Mouse (Mus musculus) adrenal gland, postnatal 10 days (tissue): Measurements from ENCODE around the gene Ppfibp2. TPM values are rescaled to one million over a fixed set of nuclear protein-coding genes. Genes with fewer than 3 reads are reported as not detected.

Experiments
- DNase-seq: peaks from one replicate; pipeline ENCODE4 v3.0.0; 2021; ENCODE audit warnings: mixed read lengths
- long read RNA-seq, 2 experiments: library from polyadenylated mRNA; stranded (forward); transcript quantifications; one replicate each; pipeline ENCODE4 v2.0.0; 2021
- total RNA-seq, 2 experiments: library from RNA; stranded (reverse); gene quantifications; 2 replicates each; pipeline ENCODE4 v1.2.3; 2021

Gene Ppfibp2
- 10 to 100 TPM in 1 of 2 experiments, 1 to 10 TPM in 1; 9.1 to 13.7 TPM for total RNA-seq
- long read RNA-seq, experiment 1, partial matches to known transcripts: 2 of 10 reads
- long read RNA-seq, experiment 1, other reads (novel, unspliced or antisense): 8 of 10 reads
- long read RNA-seq, experiment 2, partial matches to known transcripts: 4 of 12 reads
- long read RNA-seq, experiment 2, other reads (novel, unspliced or antisense): 7 of 12 reads

- DNase-seq: peak; percentile 98
Measured at GRCm38 (mm10) chr7:107594857-107595402, at the start of gene Ppfibp2. TSS of gene Ppfibp2 (plus strand) at chr7:107595207.

GRCm38 (mm10) chr7:107547872-107548271 is 47.1 kb upstream of the Ppfibp2 start:
- DNase-seq: no peak

DNA sequence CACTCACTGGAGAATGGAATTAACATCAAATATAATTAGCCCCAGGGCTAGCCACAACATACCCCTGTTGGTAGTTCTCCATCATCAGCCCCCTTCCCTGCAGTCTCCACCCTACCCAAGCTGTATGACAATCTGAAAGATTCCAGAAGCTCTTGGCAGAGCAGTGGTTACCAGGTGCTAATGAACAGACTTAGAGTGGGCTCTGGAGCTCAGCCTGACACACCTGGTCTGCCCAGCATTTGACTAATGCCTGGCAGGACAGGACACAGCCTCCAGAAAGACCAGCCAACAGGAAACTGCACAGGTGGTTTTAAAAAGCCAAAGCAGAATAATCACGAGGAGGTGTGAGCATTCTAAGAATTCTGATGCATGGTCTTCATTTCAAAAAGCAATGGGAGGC is 41.5 kb upstream of the Ppfibp2 start:
- no peak for DNase-seq

DNA sequence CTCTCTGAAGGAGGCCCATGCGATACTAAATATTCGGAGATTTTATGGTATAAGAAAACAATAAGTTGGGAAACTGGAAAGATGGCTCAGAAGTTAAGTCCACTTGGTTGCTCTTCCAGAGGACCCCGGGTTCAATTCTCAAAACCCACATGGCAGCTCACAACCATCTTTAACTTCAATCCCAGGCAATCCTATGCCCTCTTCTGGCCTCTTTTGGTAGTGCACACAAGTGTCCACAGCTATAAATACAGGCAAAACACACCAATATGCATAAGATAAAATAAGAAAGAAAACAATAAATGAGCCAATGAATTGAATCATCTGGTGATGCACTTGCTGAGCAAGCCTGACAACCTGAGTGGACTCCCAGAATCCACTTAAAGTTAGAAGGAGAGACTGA is 39.1 kb upstream of the Ppfibp2 start:
- peak; percentile 12 for DNase-seq

GRCm38 (mm10) chr7:107560675-107561074 is 34.3 kb upstream of the Ppfibp2 start:
- DNase-seq: peak; percentile 15

DNA sequence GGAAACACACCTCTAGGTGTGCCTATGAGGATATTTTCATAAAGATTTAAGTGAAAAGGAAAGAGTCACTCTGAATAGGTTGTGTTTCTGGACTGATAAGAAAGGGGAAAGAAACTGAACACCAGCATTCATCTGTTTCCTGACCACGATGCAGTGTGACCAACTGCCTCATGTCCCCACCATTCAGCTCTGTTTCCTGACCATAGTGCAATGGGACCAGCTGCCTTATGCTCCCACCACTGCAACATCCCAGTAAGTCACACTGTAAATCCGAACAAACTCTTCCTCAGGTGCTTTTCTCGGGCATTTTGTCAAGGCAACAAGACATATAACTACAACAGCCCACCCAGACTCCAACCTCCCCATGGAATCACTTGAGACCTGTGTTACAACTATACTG is 33.4 kb upstream of the Ppfibp2 start:
- no peak for DNase-seq

- DNase-seq: no peak
Measured at GRCm38 (mm10) chr7:107563727-107564126, 31.3 kb upstream of the Ppfibp2 start.

DNA sequence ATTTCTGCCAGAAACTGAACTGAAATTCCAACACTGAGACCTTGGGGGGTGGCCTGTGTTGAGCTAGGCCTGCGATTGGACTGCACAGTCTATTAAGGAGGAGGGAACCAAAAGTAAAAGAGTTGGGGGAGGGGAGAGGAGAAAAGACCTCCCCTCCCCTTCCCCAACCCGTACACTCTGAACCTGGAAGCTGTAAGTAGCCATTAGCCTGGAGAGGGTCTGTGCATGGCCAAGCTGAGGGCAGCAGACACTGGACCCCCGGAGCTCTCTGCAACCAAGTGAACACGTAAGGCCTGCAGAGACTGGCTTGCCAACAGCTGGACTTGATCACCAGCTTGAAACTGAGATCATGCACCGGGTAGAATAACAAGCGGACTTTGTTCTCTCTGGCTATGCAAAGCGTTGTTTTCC is 27.7 kb upstream of the Ppfibp2 start, which contains the start of gene Olfml1:
Gene Olfml1, plus strand, starts transcription at position 186 of the 411 bp plus-strand sequence.
- DNase-seq: peak; percentile 11

GRCm38 (mm10) chr7:107567674-107568073 is 27.3 kb upstream of the Ppfibp2 start:
- DNase-seq: no peak

DNA sequence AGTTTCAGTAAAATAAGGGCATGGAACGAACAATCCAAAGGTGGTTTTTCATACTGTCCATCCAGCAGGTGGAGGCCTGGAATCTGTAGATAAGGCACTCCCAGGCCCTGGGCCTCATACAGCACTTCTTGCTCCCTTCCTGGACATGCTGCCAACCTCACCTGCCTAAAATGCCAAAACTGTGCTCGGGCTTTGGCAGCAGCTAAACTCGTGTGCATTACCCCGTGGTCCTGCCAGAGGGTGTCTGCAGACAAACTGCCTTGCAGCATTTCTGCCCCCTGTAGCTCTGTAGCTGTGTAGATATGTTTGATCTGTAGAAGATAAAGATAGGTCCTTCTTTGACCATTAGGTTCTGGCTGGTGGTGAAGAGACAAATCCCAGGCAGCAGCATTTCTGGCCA is 26.0 kb upstream of the Ppfibp2 start:
- DNase-seq: no peak

DNA sequence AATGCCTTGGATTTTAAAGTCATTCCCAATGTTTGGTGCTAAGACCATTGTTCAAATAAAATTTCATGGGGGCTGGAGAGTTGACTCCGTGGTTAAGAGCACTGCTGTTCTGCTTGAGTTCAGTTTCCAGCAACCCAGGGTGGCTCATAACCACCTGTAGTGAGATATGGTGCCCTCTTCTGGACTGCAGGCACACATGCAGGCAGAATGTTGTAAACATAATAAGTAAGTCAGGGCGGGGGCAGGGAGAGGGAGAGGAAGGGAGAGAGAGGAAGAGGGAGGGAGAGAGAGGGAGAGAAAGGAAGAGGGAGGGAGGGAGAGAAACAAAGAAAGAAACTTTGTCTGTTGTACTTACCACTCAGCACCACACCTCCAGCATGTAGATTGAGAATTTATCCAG is 21.2 kb upstream of the Ppfibp2 start:
- no peak for DNase-seq

GRCm38 (mm10) chr7:107574276-107574675 is 20.7 kb upstream of the Ppfibp2 start:
- no peak for DNase-seq

DNA sequence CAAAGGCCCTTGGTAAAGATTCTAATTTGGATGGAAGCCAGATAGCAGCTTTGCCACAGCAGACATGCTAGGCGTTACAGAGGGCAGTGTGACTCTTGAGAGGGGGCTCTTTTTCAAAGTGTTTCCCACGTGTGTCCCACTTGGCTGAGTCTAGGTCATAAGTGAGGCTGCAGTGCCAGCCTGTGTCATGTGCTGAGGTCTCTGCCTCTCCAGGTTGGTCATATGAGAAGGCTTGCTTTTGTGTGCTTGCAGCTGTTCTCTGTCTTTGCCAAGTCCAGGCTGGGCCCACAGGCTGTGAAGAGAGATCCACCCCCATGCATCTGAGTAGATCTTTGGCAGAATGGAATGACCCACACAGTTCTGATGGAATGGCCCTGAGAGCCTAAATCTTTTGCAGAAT is 2.4 kb upstream of the Ppfibp2 start:
- DNase-seq: no peak

DNA sequence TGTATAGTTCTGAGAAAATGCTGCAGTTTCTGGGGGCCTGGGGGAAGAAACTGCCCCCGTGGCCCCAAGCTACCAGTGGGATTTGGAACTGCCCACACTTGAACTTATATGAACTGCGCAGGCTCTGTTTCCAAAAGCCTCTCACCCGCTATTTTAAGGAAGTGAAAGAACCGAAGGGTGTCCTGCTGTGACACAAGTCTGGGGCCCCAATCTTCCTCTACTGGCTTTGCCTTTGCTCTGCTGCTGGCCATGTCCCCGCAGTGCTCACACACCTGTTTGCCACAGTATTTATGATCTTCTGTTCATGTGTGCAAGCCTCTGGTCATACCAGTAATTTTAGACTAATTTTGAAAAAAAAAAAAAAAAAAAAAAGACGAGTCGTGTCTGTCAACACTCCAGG is 1.1 kb upstream of the Ppfibp2 start:
- no peak for DNase-seq

- peak; percentile 62 for DNase-seq
Measured at GRCm38 (mm10) chr7:107594325-107594856, 616 bp upstream of the Ppfibp2 start.

DNA sequence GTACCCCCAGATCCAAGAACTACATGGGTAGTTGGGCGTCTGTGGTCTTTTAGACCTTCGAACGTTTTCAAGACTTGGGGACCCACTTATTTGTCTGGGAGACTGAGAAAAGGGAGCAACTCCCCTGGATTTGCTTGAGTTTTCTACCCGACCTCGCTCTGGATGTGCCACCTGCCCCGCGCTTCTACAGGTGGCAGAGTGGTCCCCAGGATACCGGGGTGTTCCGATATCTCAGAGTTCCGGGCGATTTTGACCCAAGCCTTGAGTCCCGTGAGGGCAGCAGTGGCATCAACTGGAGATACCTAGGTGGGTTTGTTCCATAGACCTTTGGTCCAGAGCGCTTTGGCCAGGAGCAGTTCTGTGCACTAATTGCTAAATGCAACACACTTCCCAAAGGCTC is 419 bp downstream of the Ppfibp2 start:
- no peak for DNase-seq

- no peak for DNase-seq
Measured at GRCm38 (mm10) chr7:107596753-107597152, 1.7 kb downstream of the Ppfibp2 start.

GRCm38 (mm10) chr7:107597956-107598355 is 2.9 kb downstream of the Ppfibp2 start:
- DNase-seq: no peak

DNA sequence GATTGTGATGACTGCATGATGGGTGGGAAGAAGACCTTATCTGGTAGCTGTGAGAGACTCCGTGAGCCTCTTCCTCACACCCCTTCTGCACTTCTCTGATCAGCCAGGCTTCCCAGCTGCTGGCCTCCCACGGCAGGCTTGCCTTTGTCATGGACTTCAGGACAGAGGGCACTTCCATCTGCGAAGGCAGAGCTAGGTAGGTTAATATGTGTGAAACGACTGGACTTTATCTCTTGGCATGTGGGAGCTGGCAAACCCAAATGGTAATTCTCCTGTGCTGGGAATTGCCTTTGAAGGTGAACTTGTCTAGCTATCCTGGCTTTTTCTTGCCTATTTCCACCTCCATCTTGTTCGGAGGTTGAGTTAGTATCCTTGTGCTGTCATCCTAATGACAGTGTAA is 5.6 kb downstream of the Ppfibp2 start:
- no peak for DNase-seq

GRCm38 (mm10) chr7:107602505-107602904 is 7.5 kb downstream of the Ppfibp2 start:
- DNase-seq: no peak

GRCm38 (mm10) chr7:107602913-107603312 is 7.9 kb downstream of the Ppfibp2 start:
- DNase-seq: no peak

DNA sequence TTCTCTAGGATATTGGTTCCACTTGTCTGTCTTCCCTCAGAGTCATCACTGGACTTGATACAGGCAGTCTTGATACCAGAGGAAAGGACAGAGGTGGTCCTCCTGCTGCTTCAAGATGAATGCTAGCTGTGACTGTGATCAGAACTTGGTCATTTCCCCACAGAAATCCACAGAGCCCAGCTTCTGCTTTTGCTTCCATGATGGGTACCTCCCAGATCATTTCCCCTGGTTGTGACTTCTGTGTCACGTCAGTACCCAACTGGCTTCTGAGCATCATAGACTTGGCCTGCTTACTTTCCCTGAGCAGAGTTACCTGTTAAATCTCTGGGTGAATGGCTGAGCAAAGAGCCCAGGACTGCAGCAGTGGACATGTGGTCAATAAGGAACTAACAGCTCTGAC is 12.8 kb downstream of the Ppfibp2 start:
- DNase-seq: no peak

DNA sequence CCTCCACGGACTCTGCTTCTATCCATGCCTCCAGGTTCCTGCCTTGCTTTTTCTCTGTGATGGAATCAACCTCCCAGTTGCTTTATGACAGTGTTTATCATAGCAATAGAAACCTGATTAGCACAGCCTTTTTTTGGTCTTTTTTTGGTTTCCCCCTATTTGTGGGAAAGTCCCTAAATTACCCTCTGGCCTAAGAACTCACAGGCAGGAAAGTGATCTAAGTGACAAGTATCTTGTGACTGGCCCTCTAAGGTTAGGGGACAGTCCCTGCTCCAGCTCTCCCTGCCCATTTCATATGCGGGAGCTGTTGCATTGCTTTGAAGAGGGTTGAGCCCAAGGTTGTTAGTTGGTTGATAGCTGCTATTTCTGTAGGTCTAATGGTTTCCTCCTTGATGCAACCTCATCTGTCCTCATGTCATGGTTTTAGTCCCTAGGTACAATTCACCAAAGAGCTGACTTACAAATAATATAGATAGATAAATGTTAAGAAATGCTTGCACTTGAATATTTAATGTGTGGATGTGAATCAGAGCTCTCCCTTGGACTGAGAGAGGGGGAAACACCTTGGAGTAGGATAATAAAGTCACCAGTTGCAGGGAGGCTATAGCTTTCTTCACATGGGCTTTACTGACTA is 14.7 kb downstream of the Ppfibp2 start:
- no peak for DNase-seq

- DNase-seq: no peak
Measured at GRCm38 (mm10) chr7:107610880-107611279, 15.9 kb downstream of the Ppfibp2 start.
